11 mouse cellular contexts compared by ENCODE assay signal in genomic region chr11:79229057-79229504, GRCm38 (mm10). TPM values are rescaled to one million over a fixed set of nuclear protein-coding genes. Genes with fewer than 3 reads are reported as not detected.
A peak's percentile ranks its signal among the peaks of the same experiment; 100 is the strongest.
DNase-seq lines count a peak whose midpoint lies in the region; TF ChIP-seq lines count a peak whose summit lies in the region.
"Had no signal": no experiment of that assay in that cellular context is flagged by ENCODE, and none has a peak within 500 bp of the region (broad histone marks: within the 10 kb centered on the region; RNA-seq: fewer than 3 reads in every experiment).

No protein-coding gene starts in this region.

- TF ChIP-seq CTCF in gastrocnemius, adult 2 months (IDR thresholded peaks at IDR 0.05) = no peak

- H3K4me3 ChIP-seq in gastrocnemius, adult 2 months = no peak overlapping the region
- H3K4me3 ChIP-seq: forebrain, embryonic 12.5 days; heart, embryonic 15.5 days had no signal

- intact Hi-C loops in gastrocnemius, adult 2 months (cut with DNase I) = no loop called here

- no peak for DNase-seq in gastrocnemius, adult 2 months
- DNase-seq in gastrocnemius, postnatal 10 days = no peak
- peak; percentile 17 to 54 for DNase-seq in urinary bladder, postnatal 4 days (ENCODE audit: low spot score in 2 of 2)
- DNase-seq in urinary bladder, postnatal 36 days (ENCODE audit: low spot score in 2 of 2) = no peak
- DNase-seq in kidney, postnatal 25 days = peak; percentile 82 to 93
- no peak for DNase-seq in layer of hippocampus, adult 9-10 months (ENCODE audit: low spot score)
- DNase-seq in thymus, postnatal 0 days (ENCODE audit: low spot score) = no peak
- DNase-seq in right cerebral cortex, adult 2 months (ENCODE audit: low spot score in 2 of 2) = no peak
- DNase-seq: embryo, embryonic 11 days had no signal

- H3K27ac ChIP-seq in gastrocnemius, adult 2 months = peak overlapping the region; percentile 81
- H3K27ac ChIP-seq: forebrain, embryonic 12.5 days; heart, embryonic 15.5 days had no signal

RNA-seq across cellular contexts. Expression of gene Wsb1, which starts 25.4 kb away (rescaled TPM):
- total RNA-seq in gastrocnemius, adult 2 months (2021) = 10 to 100 TPM in 1 of 2 experiments, 1 to 10 TPM in 1; 7.2 to 14.3 TPM
- 10 to 100 TPM; 32.1 to 44.6 TPM for total RNA-seq in gastrocnemius, postnatal 10 days (2021)
- 116 and 122 TPM in 2 replicates for polyA plus RNA-seq in thymus, postnatal 0 days (2015; fragmentation: Nextera tagmentation; extraction: Ambion mirVana)

Comparison
In these comparisons a context has a peak if more than half of its experiments do, and no peak if none do; other contexts are left out.
1. DNase-seq: peak in urinary bladder, postnatal 4 days (2 of 2) and kidney, postnatal 25 days (2 of 2); none in gastrocnemius, adult 2 months (single experiment), gastrocnemius, postnatal 10 days (single experiment), urinary bladder, postnatal 36 days (0 of 2), layer of hippocampus, adult 9-10 months (single experiment), thymus, postnatal 0 days (single experiment) and right cerebral cortex, adult 2 months (0 of 2).